Mouse (Mus musculus): Measurements from ENCODE around the gene Slc44a3. TPM values are rescaled to one million over a fixed set of nuclear protein-coding genes. Genes with fewer than 3 reads are reported as not detected.

Gene Slc44a3
- polyA plus RNA-seq, 1 experiment: 5.9 TPM

GRCm38 (mm10) chr3:121567337-121567900 is 35.2 kb upstream of the Slc44a3 start:
- TF ChIP-seq POLR2A (IDR thresholded peaks at IDR 0.05; ENCODE audit: low read depth, low read length): no peak
- TF ChIP-seq CTCF (IDR thresholded peaks at IDR 0.05; ENCODE audit: extremely low read depth, insufficient read length, insufficient replicate concordance, low read depth, low read length): no peak
- Histone ChIP-seq H3K36me3 (ENCODE audit: control insufficient read depth, insufficient read depth, low read length) (no peaks in the 10 kb centered on the region), H3K27ac (ENCODE audit: insufficient read depth, low read depth, low read length) (no peak overlapping the region), H3K27me3 (ENCODE audit: control insufficient read depth, insufficient read depth, low read length) (no peaks in the 10 kb centered on the region), H3K4me3 (ENCODE audit: low read depth, low read length) (no peak overlapping the region), H3K4me1 (ENCODE audit: control insufficient read depth, insufficient read depth, insufficient read length, low read length) (no peaks in the 10 kb centered on the region)
- WGBS: 81% methylated on average over 2 of the region's 2 CpGs

GRCm38 (mm10) chr3:121566901-121567300 is 34.7 kb upstream of the Slc44a3 start:
- no peak for TF ChIP-seq CTCF (IDR thresholded peaks at IDR 0.05; ENCODE audit: extremely low read depth, insufficient read length, insufficient replicate concordance, low read depth, low read length)
- TF ChIP-seq POLR2A (IDR thresholded peaks at IDR 0.05; ENCODE audit: low read depth, low read length): no peak
- Histone ChIP-seq H3K27me3 (ENCODE audit: control insufficient read depth, insufficient read depth, low read length) (no peaks in the 10 kb centered on the region), H3K4me1 (ENCODE audit: control insufficient read depth, insufficient read depth, insufficient read length, low read length) (no peaks in the 10 kb centered on the region), H3K4me3 (ENCODE audit: low read depth, low read length) (no peak overlapping the region), H3K27ac (ENCODE audit: insufficient read depth, low read depth, low read length) (no peak overlapping the region), H3K36me3 (ENCODE audit: control insufficient read depth, insufficient read depth, low read length) (no peaks in the 10 kb centered on the region)
- 60% methylated on average over 4 of the region's 4 CpGs for WGBS

DNA sequence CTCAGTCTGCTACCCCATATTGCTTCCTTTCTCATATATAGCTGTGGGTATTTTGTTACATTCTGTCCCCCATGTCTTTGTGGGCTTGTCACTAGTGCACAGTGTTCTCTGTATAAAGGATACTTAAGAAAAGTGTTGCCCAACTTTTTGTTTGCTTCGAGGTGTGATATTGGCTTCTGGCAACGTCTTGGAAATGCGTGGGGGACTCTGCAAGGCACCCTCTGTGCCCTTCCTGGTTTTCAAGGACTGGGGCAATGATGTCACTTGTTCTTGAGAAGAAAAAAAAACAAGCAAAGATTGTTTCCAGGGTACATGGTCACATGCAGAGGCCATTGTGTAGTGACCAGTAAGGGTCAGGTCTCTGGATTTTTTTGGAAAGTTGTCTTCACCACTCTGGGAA is 29.6 kb upstream of the Slc44a3 start:
- Histone ChIP-seq H3K36me3 (ENCODE audit: control insufficient read depth, insufficient read depth, low read length) (no peaks in the 10 kb centered on the region), H3K4me3 (ENCODE audit: low read depth, low read length) (no peak overlapping the region), H3K27me3 (ENCODE audit: control insufficient read depth, insufficient read depth, low read length) (no peaks in the 10 kb centered on the region), H3K4me1 (ENCODE audit: control insufficient read depth, insufficient read depth, insufficient read length, low read length) (peaks cover 5% of the 10 kb centered on the region; the same call in 1 of the 2 replicates), H3K27ac (ENCODE audit: insufficient read depth, low read depth, low read length) (no peak overlapping the region)
- no peak for TF ChIP-seq POLR2A (IDR thresholded peaks at IDR 0.05; ENCODE audit: low read depth, low read length)
- no peak for TF ChIP-seq CTCF (IDR thresholded peaks at IDR 0.05; ENCODE audit: extremely low read depth, insufficient read length, insufficient replicate concordance, low read depth, low read length)
- WGBS: 71% methylated on average over 3 of the region's 3 CpGs

DNA sequence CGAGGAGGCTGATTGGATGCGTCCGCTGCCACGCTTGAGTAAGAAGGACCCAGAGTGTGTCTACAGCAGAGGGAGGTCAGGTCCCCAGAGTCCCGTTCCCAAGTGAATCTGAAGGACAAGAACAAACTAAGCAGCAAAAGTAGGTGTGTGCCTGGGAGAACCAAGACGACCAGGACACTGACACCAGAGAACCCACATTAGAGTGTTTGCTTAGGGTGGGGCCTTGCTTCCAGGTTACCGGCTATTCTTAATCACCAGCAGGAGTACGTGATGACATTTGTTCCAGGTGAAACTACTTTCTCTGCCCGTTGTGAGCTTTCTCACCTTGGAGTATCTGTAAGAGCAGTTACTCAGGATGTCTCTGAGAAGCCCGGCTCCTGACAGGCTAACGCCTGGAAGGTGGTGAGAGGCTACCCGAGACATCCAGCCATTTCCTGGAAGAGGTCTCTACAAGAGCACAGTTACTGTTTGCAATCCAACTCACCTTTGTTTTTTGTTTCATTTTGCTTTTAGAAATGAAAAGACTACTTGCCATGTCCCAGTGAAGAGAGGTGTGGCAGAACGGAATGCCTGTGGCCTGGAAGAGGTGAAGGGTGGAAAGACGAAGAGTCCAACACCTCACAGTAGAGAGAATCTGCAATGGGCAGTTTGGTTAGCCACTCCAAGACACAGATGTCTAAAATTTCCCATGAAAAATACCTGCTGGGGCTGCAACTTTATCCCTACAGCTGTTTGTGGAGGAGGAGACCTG is 28.1 kb upstream of the Slc44a3 start:
- 52% methylated on average over 14 of the region's 14 CpGs for WGBS
- no peak overlapping the region for H3K27ac ChIP-seq (ENCODE audit: insufficient read depth, low read depth, low read length)
- H3K4me1 ChIP-seq (ENCODE audit: control insufficient read depth, insufficient read depth, insufficient read length, low read length): peaks cover 5% of the 10 kb centered on the region; the same call in 1 of the 2 replicates
- H3K36me3 ChIP-seq (ENCODE audit: control insufficient read depth, insufficient read depth, low read length): no peaks in the 10 kb centered on the region
- TF ChIP-seq CTCF (IDR thresholded peaks at IDR 0.05; ENCODE audit: extremely low read depth, insufficient read length, insufficient replicate concordance, low read depth, low read length) (no peak), POLR2A (IDR thresholded peaks at IDR 0.05; ENCODE audit: low read depth, low read length) (no peak)
- H3K4me3 ChIP-seq (ENCODE audit: low read depth, low read length): no peak overlapping the region
- no peaks in the 10 kb centered on the region for H3K27me3 ChIP-seq (ENCODE audit: control insufficient read depth, insufficient read depth, low read length)

DNA sequence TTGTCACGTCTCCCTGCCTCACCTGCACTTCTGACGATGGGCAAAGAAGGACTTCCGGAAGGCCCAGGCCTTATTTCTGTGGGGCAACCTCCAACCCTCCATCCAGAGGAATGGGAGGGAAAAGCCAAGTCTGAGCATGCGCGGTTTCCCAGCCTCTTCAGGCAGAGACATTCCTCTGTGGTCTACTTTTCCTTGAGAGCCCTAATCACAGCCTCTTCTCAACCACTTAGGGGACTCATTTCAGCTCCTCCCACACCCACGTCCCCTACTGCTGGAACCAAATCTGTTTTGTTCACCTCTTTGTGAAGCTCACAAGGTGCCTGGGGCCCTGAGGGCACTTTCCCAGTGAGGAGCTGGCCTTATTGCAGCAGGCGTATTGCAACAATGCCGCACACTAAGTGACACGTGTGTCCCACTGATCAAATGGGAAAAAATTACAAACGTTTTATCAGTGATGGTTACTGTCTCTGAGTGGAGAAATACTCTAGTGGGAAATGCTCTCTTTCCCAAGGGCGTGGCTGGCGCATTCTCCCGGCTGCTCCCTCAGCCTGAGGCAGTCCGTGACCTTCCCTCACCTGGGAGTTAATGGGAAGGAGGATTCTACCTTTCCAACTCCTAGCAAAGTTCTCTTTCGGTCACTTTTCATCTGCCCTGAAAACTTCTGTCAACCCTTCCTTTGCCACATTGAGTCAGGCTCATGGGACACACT is 27.4 kb upstream of the Slc44a3 start:
- TF ChIP-seq POLR2A (IDR thresholded peaks at IDR 0.05; ENCODE audit: low read depth, low read length) (no peak), CTCF (IDR thresholded peaks at IDR 0.05; ENCODE audit: extremely low read depth, insufficient read length, insufficient replicate concordance, low read depth, low read length) (no peak)
- no peak overlapping the region for H3K4me3 ChIP-seq (ENCODE audit: low read depth, low read length)
- WGBS: 75% methylated on average over 15 of the region's 15 CpGs
- H3K4me1 ChIP-seq (ENCODE audit: control insufficient read depth, insufficient read depth, insufficient read length, low read length): peaks cover 5% of the 10 kb centered on the region; the same call in 1 of the 2 replicates
- H3K36me3 ChIP-seq (ENCODE audit: control insufficient read depth, insufficient read depth, low read length): no peaks in the 10 kb centered on the region
- H3K27ac ChIP-seq (ENCODE audit: insufficient read depth, low read depth, low read length): no peak overlapping the region
- no peaks in the 10 kb centered on the region for H3K27me3 ChIP-seq (ENCODE audit: control insufficient read depth, insufficient read depth, low read length)

DNA sequence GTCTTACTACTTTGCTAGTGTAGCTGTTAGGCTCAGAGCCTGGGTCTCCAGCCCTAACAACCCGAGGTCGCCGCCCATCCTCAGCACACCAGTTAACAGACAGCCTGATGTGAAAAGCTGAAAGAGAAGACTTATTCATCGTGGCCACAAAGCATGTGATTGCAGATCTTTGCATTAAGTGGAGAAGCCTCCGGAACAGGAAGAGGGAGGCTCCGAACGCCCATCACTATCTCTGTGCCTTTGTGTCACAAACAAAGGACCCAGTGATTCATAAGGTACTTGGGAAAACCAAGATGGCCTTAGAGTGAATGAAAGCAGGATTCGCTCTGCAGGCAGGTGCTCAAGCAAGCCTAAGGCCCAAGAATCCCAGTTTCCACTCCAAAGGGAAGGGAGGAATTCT is 26.7 kb upstream of the Slc44a3 start:
- no peaks in the 10 kb centered on the region for H3K36me3 ChIP-seq (ENCODE audit: control insufficient read depth, insufficient read depth, low read length)
- 94% methylated on average over 8 of the region's 8 CpGs for WGBS
- H3K27ac ChIP-seq (ENCODE audit: insufficient read depth, low read depth, low read length): no peak overlapping the region
- no peak for TF ChIP-seq CTCF (IDR thresholded peaks at IDR 0.05; ENCODE audit: extremely low read depth, insufficient read length, insufficient replicate concordance, low read depth, low read length)
- TF ChIP-seq POLR2A (IDR thresholded peaks at IDR 0.05; ENCODE audit: low read depth, low read length): no peak
- H3K4me1 ChIP-seq (ENCODE audit: control insufficient read depth, insufficient read depth, insufficient read length, low read length): peaks cover 5% of the 10 kb centered on the region; the same call in 1 of the 2 replicates
- H3K27me3 ChIP-seq (ENCODE audit: control insufficient read depth, insufficient read depth, low read length): no peaks in the 10 kb centered on the region
- no peak overlapping the region for H3K4me3 ChIP-seq (ENCODE audit: low read depth, low read length)

DNA sequence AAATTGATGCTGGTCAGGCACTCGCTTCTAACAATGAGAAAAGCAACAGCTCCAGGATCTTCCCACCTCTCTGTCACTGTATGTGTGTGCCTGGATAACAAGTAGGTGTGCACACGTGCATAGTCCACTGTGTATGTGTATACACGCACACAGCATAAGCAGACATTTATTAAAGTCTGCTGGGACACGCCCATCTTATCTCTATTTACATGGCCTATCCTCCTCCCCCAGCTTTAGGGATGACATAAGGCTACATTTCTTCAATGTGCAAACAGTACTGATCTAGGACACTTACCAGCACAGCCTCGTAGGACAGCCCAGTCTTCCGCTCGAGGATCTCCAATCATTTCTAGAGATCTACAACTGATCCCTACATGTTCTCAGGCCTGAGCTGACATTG is 24.1 kb upstream of the Slc44a3 start:
- Histone ChIP-seq H3K27me3 (ENCODE audit: control insufficient read depth, insufficient read depth, low read length) (no peaks in the 10 kb centered on the region), H3K36me3 (ENCODE audit: control insufficient read depth, insufficient read depth, low read length) (no peaks in the 10 kb centered on the region), H3K4me1 (ENCODE audit: control insufficient read depth, insufficient read depth, insufficient read length, low read length) (peaks cover 7% of the 10 kb centered on the region), H3K4me3 (ENCODE audit: low read depth, low read length) (no peak overlapping the region), H3K27ac (ENCODE audit: insufficient read depth, low read depth, low read length) (no peak overlapping the region)
- WGBS: 44% methylated on average over 7 of the region's 7 CpGs
- TF ChIP-seq POLR2A (IDR thresholded peaks at IDR 0.05; ENCODE audit: low read depth, low read length) (no peak), CTCF (IDR thresholded peaks at IDR 0.05; ENCODE audit: extremely low read depth, insufficient read length, insufficient replicate concordance, low read depth, low read length) (no peak)

Measured in small intestine, adult 2 months (tissue).